Mouse (Mus musculus) forebrain, embryonic 12.5 days (tissue): ENCODE measurements around the gene Pip4k2a. TPM values are rescaled to one million over a fixed set of nuclear protein-coding genes. Genes with fewer than 3 reads are reported as not detected.
"Not testable (repeated sequence)": the region's sequence is repeated elsewhere in the genome, so short reads cannot be mapped to it uniquely, and the experiment has no call there.

ENCODE experiments used
- ATAC-seq: fragments of 200-750 bp; cut with Nextera tagmentation; 2 replicates; pipeline ENCODE4 v1.8.0; 2017; ENCODE audit warnings: moderate TSS enrichment; ENCODE audit not compliant: low FRiP score
- H3K27ac ChIP-seq: fragments of 300-500 bp; sonication (generic); 2 replicates; pipeline ENCODE4 v1.5.1; 2016; ENCODE audit warnings: mild to moderate bottlenecking
- H3K27me3 ChIP-seq: fragments of 300-500 bp; sonication (generic); 2 replicates; pipeline ENCODE4 v1.6.1; 2016; ENCODE audit warnings: mild to moderate bottlenecking
- H3K36me3 ChIP-seq: fragments of 300-500 bp; sonication (generic); replicated peaks from 2 replicates; pipeline ENCODE4 v1.6.1; 2016; ENCODE audit warnings: mild to moderate bottlenecking
- H3K4me1 ChIP-seq: fragments of 300-500 bp; sonication (generic); 2 replicates; pipeline ENCODE4 v1.6.1; 2016
- H3K4me2 ChIP-seq: fragments of 300-500 bp; sonication (generic); 2 replicates; pipeline ENCODE4 v1.6.1; 2016; ENCODE audit warnings: mild to moderate bottlenecking, moderate library complexity
- H3K4me3 ChIP-seq: fragments of 300-500 bp; sonication (generic); replicated peaks from 2 replicates; pipeline ENCODE4 v1.5.1; 2016; ENCODE audit warnings: mild to moderate bottlenecking
- H3K9ac ChIP-seq: fragments of 300-500 bp; sonication (generic); 2 replicates; pipeline ENCODE4 v1.6.1; 2016; ENCODE audit warnings: mild to moderate bottlenecking
- H3K9me3 ChIP-seq: fragments of 300-500 bp; sonication (generic); 2 replicates; pipeline ENCODE4 v1.6.1; 2016
- WGBS: fragments of 180-500 bp; shearing (Covaris S2); methylation state at CpG from one replicate; pipeline ENCODE4 v1.1.7; 2016; 5-methylcytosine and 5-hydroxymethylcytosine counted together
- polyA plus RNA-seq: library from polyadenylated mRNA; unstranded; fragments of >200 nt; fragmentation: Nextera tagmentation; extraction: Ambion mirVana; gene quantifications from 2 replicates; pipeline ENCODE4 v1.2.1, GENCODE M21; 2016

The Pip4k2a gene
- polyA plus RNA-seq, 1 experiment from 2014 or later, result 9.1 TPM

GRCm38 (mm10) chr2:18901133-18901532 is 96.8 kb downstream of the Pip4k2a start:
- no peak for ATAC-seq
- H3K4me3 ChIP-seq, result no peak overlapping the region
- H3K27ac ChIP-seq, result no peak overlapping the region
- H3K9ac ChIP-seq, result no peak overlapping the region
- H3K4me1 ChIP-seq, result peaks cover 15% of the 10 kb centered on the region
- H3K27me3 ChIP-seq, result no peaks in the 10 kb centered on the region
- no peaks in the 10 kb centered on the region for H3K9me3 ChIP-seq
- H3K36me3 ChIP-seq, result no peaks in the 10 kb centered on the region
- no peak overlapping the region for H3K4me2 ChIP-seq
- WGBS, result 97% methylated on average over 4 of the region's 4 CpGs

GRCm38 (mm10) chr2:18900635-18901034 is 97.3 kb downstream of the Pip4k2a start:
- H3K9ac ChIP-seq, result no peak overlapping the region
- H3K27me3 ChIP-seq, result no peaks in the 10 kb centered on the region
- no peak overlapping the region for H3K4me2 ChIP-seq
- ATAC-seq, result no peak
- H3K36me3 ChIP-seq, result no peaks in the 10 kb centered on the region
- WGBS, result 100% methylated on average over 2 of the region's 2 CpGs
- H3K9me3 ChIP-seq, result no peaks in the 10 kb centered on the region
- peaks cover 19% of the 10 kb centered on the region for H3K4me1 ChIP-seq
- no peak overlapping the region for H3K4me3 ChIP-seq
- H3K27ac ChIP-seq, result no peak overlapping the region

- no peak overlapping the region for H3K4me3 ChIP-seq
- ATAC-seq, result no peak
- no peaks in the 10 kb centered on the region for H3K9me3 ChIP-seq
- H3K4me1 ChIP-seq, result peaks cover 19% of the 10 kb centered on the region
- no peak overlapping the region for H3K27ac ChIP-seq
- no peak overlapping the region for H3K4me2 ChIP-seq
- H3K9ac ChIP-seq, result no peak overlapping the region
- no peaks in the 10 kb centered on the region for H3K27me3 ChIP-seq
- 34% methylated on average over 10 of the region's 10 CpGs for WGBS
- H3K36me3 ChIP-seq, result no peaks in the 10 kb centered on the region
These were observed 100.1 kb downstream of the Pip4k2a start for GRCm38 (mm10) chr2:18897742-18898256.

GRCm38 (mm10) chr2:18896015-18896414 is 101.9 kb downstream of the Pip4k2a start:
- no peak overlapping the region for H3K4me3 ChIP-seq
- WGBS, result 47% methylated on average over 6 of the region's 6 CpGs
- no peaks in the 10 kb centered on the region for H3K9me3 ChIP-seq
- ATAC-seq, result no peak
- H3K4me2 ChIP-seq, result no peak overlapping the region
- H3K36me3 ChIP-seq, result no peaks in the 10 kb centered on the region
- peaks cover 19% of the 10 kb centered on the region for H3K4me1 ChIP-seq
- no peak overlapping the region for H3K9ac ChIP-seq
- H3K27ac ChIP-seq, result no peak overlapping the region
- no peaks in the 10 kb centered on the region for H3K27me3 ChIP-seq

GRCm38 (mm10) chr2:18893336-18893735 is 104.6 kb downstream of the Pip4k2a start:
- H3K4me3 ChIP-seq, H3K9me3 ChIP-seq, H3K36me3 ChIP-seq, H3K27me3 ChIP-seq, ATAC-seq, H3K4me2 ChIP-seq, H3K27ac ChIP-seq, H3K9ac ChIP-seq: not testable (repeated sequence)
- 97% methylated on average over 1 of the region's 1 CpGs for WGBS
- peaks cover 18% of the 10 kb centered on the region for H3K4me1 ChIP-seq

- ATAC-seq, result no peak
- Histone ChIP-seq H3K27ac (no peak overlapping the region), H3K4me2 (no peak overlapping the region), H3K9ac (no peak overlapping the region), H3K27me3 (no peaks in the 10 kb centered on the region), H3K9me3 (no peaks in the 10 kb centered on the region), H3K4me3 (no peak overlapping the region), H3K4me1 (peaks cover 7% of the 10 kb centered on the region), H3K36me3 (no peaks in the 10 kb centered on the region)
- WGBS, result 93% methylated on average over 10 of the region's 10 CpGs
These were observed 105.9 kb downstream of the Pip4k2a start for GRCm38 (mm10) chr2:18891991-18892537.

- H3K27me3 ChIP-seq, result no peaks in the 10 kb centered on the region
These were observed 107.5 kb downstream of the Pip4k2a start for GRCm38 (mm10) chr2:18890227-18891001.

GRCm38 (mm10) chr2:18884277-18884676 is 113.6 kb downstream of the Pip4k2a start:
- WGBS, result 79% methylated on average over 3 of the region's 3 CpGs
- no peak overlapping the region for H3K9ac ChIP-seq
- no peak overlapping the region for H3K4me2 ChIP-seq
- H3K27ac ChIP-seq, result no peak overlapping the region
- no peaks in the 10 kb centered on the region for H3K4me1 ChIP-seq
- H3K27me3 ChIP-seq, result no peaks in the 10 kb centered on the region
- no peaks in the 10 kb centered on the region for H3K9me3 ChIP-seq
- no peak for ATAC-seq
- H3K4me3 ChIP-seq, result no peak overlapping the region
- H3K36me3 ChIP-seq, result no peaks in the 10 kb centered on the region

More at GRCm38 (mm10) chr2:18890227-18891001, 107.5 kb downstream of the Pip4k2a start:
- no peak overlapping the region for H3K4me2 ChIP-seq
- H3K9me3 ChIP-seq, result no peaks in the 10 kb centered on the region
- H3K27ac ChIP-seq, result no peak overlapping the region
- 69% methylated on average over 11 of the region's 11 CpGs for WGBS
- no peak overlapping the region for H3K4me3 ChIP-seq
- H3K9ac ChIP-seq, result no peak overlapping the region
- no peaks in the 10 kb centered on the region for H3K4me1 ChIP-seq
- peak; percentile 23; the same call in 1 of the 2 replicates for ATAC-seq
- no peaks in the 10 kb centered on the region for H3K36me3 ChIP-seq

GRCm38 (mm10) chr2:18874626-18875025 is 123.3 kb downstream of the Pip4k2a start:
- Histone ChIP-seq H3K27me3 (no peaks in the 10 kb centered on the region), H3K36me3 (no peaks in the 10 kb centered on the region), H3K27ac (no peak overlapping the region), H3K9me3 (no peaks in the 10 kb centered on the region), H3K4me2 (no peak overlapping the region), H3K9ac (no peak overlapping the region), H3K4me1 (no peaks in the 10 kb centered on the region), H3K4me3 (no peak overlapping the region)
- WGBS, result 97% methylated on average over 7 of the region's 7 CpGs
- no peak for ATAC-seq

GRCm38 (mm10) chr2:18874063-18874462 is 123.9 kb downstream of the Pip4k2a start:
- H3K4me2 ChIP-seq, result no peak overlapping the region
- H3K27me3 ChIP-seq, result no peaks in the 10 kb centered on the region
- WGBS, result 94% methylated on average over 8 of the region's 8 CpGs
- H3K9ac ChIP-seq, result no peak overlapping the region
- H3K4me3 ChIP-seq, result no peak overlapping the region
- no peaks in the 10 kb centered on the region for H3K36me3 ChIP-seq
- no peak overlapping the region for H3K27ac ChIP-seq
- H3K9me3 ChIP-seq, result no peaks in the 10 kb centered on the region
- no peak for ATAC-seq
- no peaks in the 10 kb centered on the region for H3K4me1 ChIP-seq

- ATAC-seq, result no peak
- Histone ChIP-seq H3K27ac (no peak overlapping the region), H3K9ac (no peak overlapping the region), H3K4me1 (no peaks in the 10 kb centered on the region), H3K4me2 (no peak overlapping the region), H3K27me3 (no peaks in the 10 kb centered on the region), H3K4me3 (no peak overlapping the region), H3K36me3 (no peaks in the 10 kb centered on the region), H3K9me3 (no peaks in the 10 kb centered on the region)
- 68% methylated on average over 3 of the region's 3 CpGs for WGBS
These were observed 124.5 kb downstream of the Pip4k2a start for GRCm38 (mm10) chr2:18873440-18873839.

- H3K27me3 ChIP-seq, result no peaks in the 10 kb centered on the region
- H3K4me3 ChIP-seq, result no peak overlapping the region
- no peaks in the 10 kb centered on the region for H3K4me1 ChIP-seq
- 18% methylated on average over 2 of the region's 2 CpGs for WGBS
- no peak overlapping the region for H3K27ac ChIP-seq
- H3K9ac ChIP-seq, result no peak overlapping the region
- no peak overlapping the region for H3K4me2 ChIP-seq
- H3K36me3 ChIP-seq, result no peaks in the 10 kb centered on the region
- no peaks in the 10 kb centered on the region for H3K9me3 ChIP-seq
- ATAC-seq, result peak; percentile 39; the same call in 1 of the 2 replicates
These were observed 125.1 kb downstream of the Pip4k2a start for GRCm38 (mm10) chr2:18872797-18873196.

GRCm38 (mm10) chr2:18871087-18871486 is 126.8 kb downstream of the Pip4k2a start:
- WGBS, result 91% methylated on average over 3 of the region's 3 CpGs
- no peak overlapping the region for H3K4me3 ChIP-seq
- H3K27ac ChIP-seq, result no peak overlapping the region
- no peaks in the 10 kb centered on the region for H3K27me3 ChIP-seq
- H3K9ac ChIP-seq, result no peak overlapping the region
- no peaks in the 10 kb centered on the region for H3K4me1 ChIP-seq
- ATAC-seq, result no peak
- H3K36me3 ChIP-seq, result no peaks in the 10 kb centered on the region
- H3K9me3 ChIP-seq, result no peaks in the 10 kb centered on the region
- no peak overlapping the region for H3K4me2 ChIP-seq
